Mouse (Mus musculus) myocyte (in vitro differentiated cells): Measurements from ENCODE around the gene Cyth4.

Experiments
- E2F4 ChIP-seq: IDR thresholded peaks from one replicate; pipeline ENCODE4 v1.6.1; 2011; ENCODE audit warnings: mild to moderate bottlenecking, control low read depth, moderate library complexity; ENCODE audit not compliant: insufficient read depth
- MAX ChIP-seq: IDR thresholded peaks from one replicate; pipeline ENCODE4 v1.6.1; 2011; ENCODE audit warnings: low read depth, mild to moderate bottlenecking, control low read depth
- MYOG ChIP-seq, 3 experiments: IDR thresholded peaks; one replicate each; pipeline ENCODE4 v1.6.1; 2011; ENCODE audit warnings: control low read depth in 2 of 3, low read depth in 2 of 3, mild to moderate bottlenecking in 2 of 3; ENCODE audit not compliant: insufficient read length in 2 of 3, control insufficient read depth in 1 of 3, insufficient read depth in 1 of 3
- POLR2A ChIP-seq: IDR thresholded peaks from one replicate; pipeline ENCODE4 v1.6.1; 2011; ENCODE audit warnings: low read depth, mild to moderate bottlenecking, control low read depth, moderate library complexity; ENCODE audit not compliant: insufficient read length
- TCF12 ChIP-seq: IDR thresholded peaks from one replicate; pipeline ENCODE4 v1.6.1; 2011; ENCODE audit warnings: mild to moderate bottlenecking, control low read depth; ENCODE audit not compliant: poor library complexity, insufficient read depth, severe bottlenecking

DNA sequence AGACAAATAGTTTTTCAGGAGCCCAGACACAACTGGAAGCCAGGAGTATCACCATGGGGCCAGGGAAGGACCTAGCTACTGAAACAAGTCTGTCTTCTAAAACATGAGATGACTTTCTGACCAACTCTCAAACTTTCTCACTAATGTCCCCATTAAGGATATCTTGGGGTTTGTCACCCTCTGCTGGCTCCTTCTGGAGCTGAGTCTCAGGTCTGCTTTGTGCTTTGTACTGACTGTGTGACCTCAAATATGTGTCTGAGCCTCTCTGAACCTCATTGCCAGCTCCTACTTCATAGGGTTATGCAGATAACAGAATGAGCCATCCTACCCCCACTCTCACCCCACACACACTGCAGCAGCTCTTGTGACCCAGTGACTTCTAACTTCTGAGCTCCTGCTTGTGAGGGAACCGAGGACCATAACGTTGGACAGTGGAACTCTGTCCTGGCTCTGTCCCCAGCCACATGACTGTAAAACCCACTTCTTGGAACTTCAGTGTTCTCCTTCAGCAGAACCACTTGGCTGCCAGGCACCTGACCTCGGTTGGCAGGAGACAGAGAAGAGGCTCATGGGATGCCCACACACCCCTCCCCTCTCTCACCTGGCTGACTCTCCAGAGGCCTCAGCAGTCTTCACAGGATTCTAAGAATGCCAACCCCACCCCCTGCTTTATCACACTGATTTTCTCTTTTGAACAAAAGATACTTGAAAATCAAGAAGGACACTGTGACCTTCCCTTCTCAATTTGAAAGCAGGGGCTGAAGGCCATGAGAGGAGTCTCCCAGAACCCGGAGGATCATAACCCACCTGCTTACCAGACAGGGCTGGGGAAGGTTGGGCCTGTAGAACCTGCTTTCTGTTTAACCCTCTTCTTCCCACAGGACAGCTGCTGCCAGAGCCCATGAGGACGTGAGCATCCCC is 49.2 kb upstream of the Cyth4 start:
- TF ChIP-seq E2F4 (no peak), TCF12 (no peak), POLR2A (no peak), MAX (no peak), MYOG (IDR thresholded peaks at IDR 0.05; ENCODE audit: control insufficient read depth in 1 of 3, insufficient read depth in 1 of 3, insufficient read length in 2 of 3, low read depth in 2 of 3) (no peak)
